Mouse (Mus musculus): ENCODE data around the gene Amotl1. TPM values are rescaled to one million over a fixed set of nuclear protein-coding genes. Genes with fewer than 3 reads are reported as not detected.
A peak's percentile ranks its signal among the peaks of the same experiment; 100 is the strongest.

The Amotl1 gene
- polyA plus RNA-seq, 1 experiment from 2014 or later: 19.1 TPM

DNA sequence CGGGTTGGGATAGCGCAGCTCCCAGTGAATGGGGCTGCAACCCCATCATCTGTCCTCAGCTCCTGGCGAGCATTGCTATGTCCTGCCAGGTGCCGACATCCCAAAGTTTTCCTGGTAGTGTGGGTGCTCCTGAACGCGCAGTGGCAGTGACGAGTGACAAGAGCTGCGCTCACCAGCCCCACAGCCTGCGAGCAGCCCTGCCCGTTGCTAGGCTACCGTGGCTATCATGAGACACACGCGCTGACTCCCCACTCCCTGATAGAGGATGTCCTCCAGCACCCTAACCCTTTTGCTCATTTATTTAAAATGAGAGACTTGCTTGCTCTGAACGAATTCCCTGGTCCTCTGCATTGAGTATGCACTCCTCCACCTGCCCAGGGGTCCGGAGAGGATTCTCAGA lies 10.7 kb downstream of the Amotl1 start:
- no peak overlapping the region for H3K4me2 ChIP-seq (ENCODE audit: low read depth)
- ATAC-seq (ENCODE audit: insufficient read depth, low FRiP score, low TSS enrichment) (peak; percentile 73), DNase-seq (ENCODE audit: low spot score) (peak; percentile 49)
- H3K9me3 ChIP-seq (ENCODE audit: control insufficient read depth, low read length): no peaks in the 10 kb centered on the region
- H3K9ac ChIP-seq (ENCODE audit: low read length): no peak overlapping the region
- no peak overlapping the region for H3K27ac ChIP-seq (ENCODE audit: low read depth, low read length)
- H3K36me3 ChIP-seq (ENCODE audit: control insufficient read depth, insufficient read depth, low read length): no peaks in the 10 kb centered on the region
- H3K27me3 ChIP-seq (ENCODE audit: control insufficient read depth, insufficient read depth, low read length): peaks cover 3% of the 10 kb centered on the region; the same call in 1 of the 2 replicates
- WGBS: 13% methylated on average over 15 of the region's 15 CpGs
- no peak overlapping the region for H3K4me3 ChIP-seq (ENCODE audit: low read depth, low read length)
- H3K4me1 ChIP-seq (ENCODE audit: control insufficient read depth, insufficient read depth, low read length): peaks cover 9% of the 10 kb centered on the region; the same call in 1 of the 2 replicates

DNA sequence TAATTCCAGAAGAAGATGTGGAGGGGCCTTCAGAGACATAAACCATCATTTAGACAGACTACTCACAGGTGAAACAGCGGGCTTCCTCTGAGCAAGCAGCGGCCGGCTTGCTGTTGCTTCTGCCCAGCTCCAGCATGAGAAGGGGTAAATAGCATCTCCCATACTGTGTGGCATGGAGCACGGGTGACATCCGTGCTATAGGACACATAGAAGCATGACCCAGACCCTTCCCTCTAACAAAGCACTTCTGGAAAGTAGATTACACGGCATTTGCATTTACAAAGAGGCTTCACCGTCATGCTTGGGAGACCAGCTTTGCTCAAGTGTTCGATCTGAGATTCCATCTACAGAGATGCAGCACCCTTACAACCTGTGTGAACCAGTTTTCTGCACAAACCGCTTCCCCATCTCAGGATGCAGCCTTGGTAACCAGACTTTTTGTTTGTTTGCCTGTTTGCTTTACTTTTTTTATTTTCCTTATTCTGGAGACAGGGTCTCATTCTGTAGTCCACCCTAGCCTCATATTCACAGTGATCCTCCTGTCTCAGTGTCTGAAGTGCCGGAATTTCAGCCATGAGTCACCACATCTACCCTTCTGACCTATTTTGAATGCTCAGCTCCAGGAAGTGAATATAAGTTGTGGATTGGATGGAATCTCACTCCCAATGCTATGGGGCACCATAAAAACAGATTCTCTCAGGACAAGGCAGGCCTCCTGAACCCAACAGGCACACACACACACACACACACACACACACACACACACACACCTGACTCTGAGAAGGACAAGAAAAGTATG lies 12.3 kb downstream of the Amotl1 start:
- DNase-seq (ENCODE audit: low spot score) (no peak), ATAC-seq (ENCODE audit: insufficient read depth, low FRiP score, low TSS enrichment) (no peak)
- H3K9me3 ChIP-seq (ENCODE audit: control insufficient read depth, low read length): no peaks in the 10 kb centered on the region
- no peak overlapping the region for H3K9ac ChIP-seq (ENCODE audit: low read length)
- WGBS: 50% methylated on average over 10 of the region's 10 CpGs
- H3K36me3 ChIP-seq (ENCODE audit: control insufficient read depth, insufficient read depth, low read length): no peaks in the 10 kb centered on the region
- no peak overlapping the region for H3K4me2 ChIP-seq (ENCODE audit: low read depth)
- H3K27me3 ChIP-seq (ENCODE audit: control insufficient read depth, insufficient read depth, low read length): peaks cover 3% of the 10 kb centered on the region; the same call in 1 of the 2 replicates
- no peak overlapping the region for H3K27ac ChIP-seq (ENCODE audit: low read depth, low read length)
- peaks cover 9% of the 10 kb centered on the region; the same call in 1 of the 2 replicates for H3K4me1 ChIP-seq (ENCODE audit: control insufficient read depth, insufficient read depth, low read length)
- no peak overlapping the region for H3K4me3 ChIP-seq (ENCODE audit: low read depth, low read length)

DNA sequence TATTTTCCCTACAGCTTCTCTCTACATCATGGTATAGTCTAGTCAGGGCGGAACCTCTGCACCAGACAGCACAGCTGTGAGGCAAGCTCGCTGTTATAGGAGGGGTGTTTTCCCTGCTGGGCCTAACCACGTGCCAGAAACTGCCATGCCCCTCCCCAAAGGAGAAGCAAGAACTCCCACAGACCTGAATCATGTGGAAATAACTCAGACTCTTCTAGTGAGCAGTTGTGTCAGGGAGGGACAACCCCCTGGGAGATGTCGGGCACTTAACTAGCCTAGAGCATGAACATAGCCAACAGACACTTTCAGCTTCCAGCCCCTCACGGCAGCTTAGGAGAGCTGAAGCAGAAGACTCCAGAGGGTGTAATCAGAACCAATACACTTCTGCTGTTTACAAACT lies 13.1 kb downstream of the Amotl1 start:
- Histone ChIP-seq H3K27ac (ENCODE audit: low read depth, low read length) (no peak overlapping the region), H3K27me3 (ENCODE audit: control insufficient read depth, insufficient read depth, low read length) (peaks cover 3% of the 10 kb centered on the region; the same call in 1 of the 2 replicates), H3K4me2 (ENCODE audit: low read depth) (no peak overlapping the region), H3K9ac (ENCODE audit: low read length) (no peak overlapping the region), H3K36me3 (ENCODE audit: control insufficient read depth, insufficient read depth, low read length) (no peaks in the 10 kb centered on the region), H3K9me3 (ENCODE audit: control insufficient read depth, low read length) (no peaks in the 10 kb centered on the region), H3K4me3 (ENCODE audit: low read depth, low read length) (no peak overlapping the region), H3K4me1 (ENCODE audit: control insufficient read depth, insufficient read depth, low read length) (peaks cover 9% of the 10 kb centered on the region; the same call in 1 of the 2 replicates)
- WGBS: 42% methylated on average over 5 of the region's 5 CpGs
- DNase-seq (ENCODE audit: low spot score): no peak
- ATAC-seq (ENCODE audit: insufficient read depth, low FRiP score, low TSS enrichment): no peak

DNA sequence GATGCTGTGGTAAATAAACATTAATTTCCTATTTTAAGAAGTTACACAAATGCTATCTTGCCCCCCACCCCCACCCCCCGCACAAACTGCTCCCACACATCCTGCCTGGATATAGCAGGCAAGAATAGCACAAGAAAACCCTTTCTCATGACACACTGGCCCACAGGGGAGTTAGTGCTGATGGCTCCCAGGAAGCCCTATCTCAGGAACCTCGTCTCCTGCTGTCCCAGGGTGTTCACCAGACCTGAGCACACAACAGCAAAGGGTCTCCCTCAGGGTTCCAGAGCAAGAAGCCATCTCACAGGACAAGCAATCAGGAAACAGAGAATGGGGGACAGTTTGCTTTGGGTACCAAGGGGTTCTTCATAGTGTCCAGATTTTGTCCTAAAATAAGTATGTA lies 17.3 kb downstream of the Amotl1 start:
- Histone ChIP-seq H3K27ac (ENCODE audit: low read depth, low read length) (no peak overlapping the region), H3K9me3 (ENCODE audit: control insufficient read depth, low read length) (no peaks in the 10 kb centered on the region), H3K4me3 (ENCODE audit: low read depth, low read length) (no peak overlapping the region), H3K9ac (ENCODE audit: low read length) (no peak overlapping the region), H3K4me2 (ENCODE audit: low read depth) (no peak overlapping the region), H3K4me1 (ENCODE audit: control insufficient read depth, insufficient read depth, low read length) (peaks cover 6% of the 10 kb centered on the region; the same call in 1 of the 2 replicates), H3K36me3 (ENCODE audit: control insufficient read depth, insufficient read depth, low read length) (no peaks in the 10 kb centered on the region), H3K27me3 (ENCODE audit: control insufficient read depth, insufficient read depth, low read length) (no peaks in the 10 kb centered on the region)
- WGBS: 78% methylated on average over 2 of the region's 2 CpGs
- DNase-seq (ENCODE audit: low spot score) (no peak), ATAC-seq (ENCODE audit: insufficient read depth, low FRiP score, low TSS enrichment) (no peak)

DNA sequence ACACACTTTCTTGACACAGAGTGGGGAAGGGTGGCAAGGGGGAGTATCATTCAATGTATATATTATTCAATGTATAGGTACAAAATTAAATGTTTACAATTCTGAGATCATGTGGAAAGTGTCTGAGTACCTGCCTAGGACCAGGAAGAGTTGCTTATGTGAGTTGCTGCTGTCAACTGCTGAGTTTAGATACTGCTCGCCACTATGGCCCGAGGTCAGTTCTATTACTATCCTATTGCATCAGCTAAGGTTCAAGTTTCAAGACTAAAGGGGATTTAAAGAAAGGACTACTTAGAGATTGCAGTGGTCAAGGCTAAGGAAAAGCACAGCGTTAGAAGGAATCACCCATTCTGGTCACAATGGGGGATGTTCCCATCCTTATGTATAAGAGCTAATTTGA lies 18.9 kb downstream of the Amotl1 start:
- no peaks in the 10 kb centered on the region for H3K4me1 ChIP-seq (ENCODE audit: control insufficient read depth, insufficient read depth, low read length)
- DNase-seq (ENCODE audit: low spot score) (no peak), ATAC-seq (ENCODE audit: insufficient read depth, low FRiP score, low TSS enrichment) (no peak)
- no peak overlapping the region for H3K4me2 ChIP-seq (ENCODE audit: low read depth)
- H3K27ac ChIP-seq (ENCODE audit: low read depth, low read length): no peak overlapping the region
- no peak overlapping the region for H3K4me3 ChIP-seq (ENCODE audit: low read depth, low read length)
- no peaks in the 10 kb centered on the region for H3K27me3 ChIP-seq (ENCODE audit: control insufficient read depth, insufficient read depth, low read length)
- H3K9ac ChIP-seq (ENCODE audit: low read length): no peak overlapping the region
- no peaks in the 10 kb centered on the region for H3K36me3 ChIP-seq (ENCODE audit: control insufficient read depth, insufficient read depth, low read length)
- H3K9me3 ChIP-seq (ENCODE audit: control insufficient read depth, low read length): no peaks in the 10 kb centered on the region
- 75% methylated on average over 3 of the region's 3 CpGs for WGBS

DNA sequence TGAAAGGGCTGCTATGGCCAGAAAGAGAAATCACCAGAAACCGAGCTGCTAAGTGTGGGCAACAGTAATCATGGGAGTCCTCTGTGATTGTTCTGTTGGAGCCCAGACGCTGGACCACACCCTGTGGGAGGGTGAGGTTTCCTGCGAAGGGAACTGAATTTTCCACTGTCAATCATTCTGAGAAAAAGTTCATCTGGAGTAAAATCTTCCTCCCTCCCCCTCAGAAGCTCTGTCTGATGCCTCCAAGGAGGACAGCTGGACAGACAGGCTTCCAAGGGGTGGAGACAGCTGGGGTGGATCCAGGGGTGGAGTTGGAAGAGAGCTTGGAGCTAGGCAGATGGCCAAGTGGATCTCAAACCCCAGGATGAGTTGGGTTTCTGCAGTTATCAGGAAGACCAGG lies 19.8 kb downstream of the Amotl1 start:
- Histone ChIP-seq H3K9ac (ENCODE audit: low read length) (no peak overlapping the region), H3K4me2 (ENCODE audit: low read depth) (no peak overlapping the region), H3K36me3 (ENCODE audit: control insufficient read depth, insufficient read depth, low read length) (no peaks in the 10 kb centered on the region), H3K4me3 (ENCODE audit: low read depth, low read length) (no peak overlapping the region), H3K27ac (ENCODE audit: low read depth, low read length) (no peak overlapping the region), H3K4me1 (ENCODE audit: control insufficient read depth, insufficient read depth, low read length) (no peaks in the 10 kb centered on the region), H3K9me3 (ENCODE audit: control insufficient read depth, low read length) (no peaks in the 10 kb centered on the region), H3K27me3 (ENCODE audit: control insufficient read depth, insufficient read depth, low read length) (no peaks in the 10 kb centered on the region)
- no peak for DNase-seq (ENCODE audit: low spot score)
- WGBS: 65% methylated on average over 3 of the region's 3 CpGs
- ATAC-seq (ENCODE audit: insufficient read depth, low FRiP score, low TSS enrichment): no peak

DNA sequence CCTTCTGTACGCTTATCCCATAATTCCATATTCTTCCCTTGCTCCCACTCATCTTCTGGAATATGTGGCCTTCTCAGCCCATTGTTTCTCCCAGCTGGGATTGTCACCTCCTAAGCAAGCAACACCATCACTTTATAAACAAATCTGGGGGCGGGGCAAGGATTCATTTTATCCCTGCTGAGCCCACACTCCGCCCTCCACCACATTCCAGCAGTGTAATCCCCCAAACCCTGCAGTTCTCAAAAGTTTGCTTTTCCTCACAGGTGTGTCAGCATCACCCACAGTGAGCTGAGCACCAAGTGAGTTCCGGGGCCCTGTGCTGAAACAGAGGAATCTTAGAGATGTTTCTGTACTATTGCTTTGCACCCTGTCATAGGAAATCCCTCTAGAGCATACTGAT lies 20.9 kb downstream of the Amotl1 start:
- Histone ChIP-seq H3K27ac (ENCODE audit: low read depth, low read length) (no peak overlapping the region), H3K36me3 (ENCODE audit: control insufficient read depth, insufficient read depth, low read length) (no peaks in the 10 kb centered on the region), H3K9ac (ENCODE audit: low read length) (no peak overlapping the region), H3K27me3 (ENCODE audit: control insufficient read depth, insufficient read depth, low read length) (no peaks in the 10 kb centered on the region), H3K4me2 (ENCODE audit: low read depth) (no peak overlapping the region), H3K9me3 (ENCODE audit: control insufficient read depth, low read length) (no peaks in the 10 kb centered on the region), H3K4me3 (ENCODE audit: low read depth, low read length) (no peak overlapping the region), H3K4me1 (ENCODE audit: control insufficient read depth, insufficient read depth, low read length) (no peaks in the 10 kb centered on the region)
- no peak for ATAC-seq (ENCODE audit: insufficient read depth, low FRiP score, low TSS enrichment)
- 60% methylated on average over 4 of the region's 4 CpGs for WGBS
- no peak for DNase-seq (ENCODE audit: low spot score)

DNA sequence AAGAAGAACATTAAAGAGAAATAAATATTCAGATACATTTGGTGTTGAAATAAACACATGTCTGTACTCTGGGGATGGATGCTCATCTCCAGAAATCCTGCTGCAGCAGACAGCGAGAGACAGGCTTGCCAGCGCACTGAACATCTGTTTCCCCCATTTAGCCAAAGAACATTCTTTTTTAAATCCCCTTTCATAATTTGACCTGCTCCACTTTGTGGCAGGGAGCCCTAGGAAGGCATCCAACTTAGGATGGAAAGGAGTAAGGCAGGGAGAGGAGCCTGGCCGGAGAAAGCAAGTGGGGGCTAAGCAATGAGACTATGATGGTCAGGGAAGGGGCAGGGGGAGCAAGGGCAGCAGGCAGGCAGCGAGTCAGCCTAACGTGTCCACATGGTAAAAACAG lies 21.6 kb downstream of the Amotl1 start:
- WGBS: 54% methylated on average over 5 of the region's 5 CpGs
- Histone ChIP-seq H3K4me2 (ENCODE audit: low read depth) (no peak overlapping the region), H3K4me1 (ENCODE audit: control insufficient read depth, insufficient read depth, low read length) (no peaks in the 10 kb centered on the region), H3K36me3 (ENCODE audit: control insufficient read depth, insufficient read depth, low read length) (no peaks in the 10 kb centered on the region), H3K9ac (ENCODE audit: low read length) (no peak overlapping the region), H3K9me3 (ENCODE audit: control insufficient read depth, low read length) (no peaks in the 10 kb centered on the region), H3K27ac (ENCODE audit: low read depth, low read length) (no peak overlapping the region), H3K27me3 (ENCODE audit: control insufficient read depth, insufficient read depth, low read length) (no peaks in the 10 kb centered on the region), H3K4me3 (ENCODE audit: low read depth, low read length) (no peak overlapping the region)
- DNase-seq (ENCODE audit: low spot score): no peak
- ATAC-seq (ENCODE audit: insufficient read depth, low FRiP score, low TSS enrichment): no peak

DNA sequence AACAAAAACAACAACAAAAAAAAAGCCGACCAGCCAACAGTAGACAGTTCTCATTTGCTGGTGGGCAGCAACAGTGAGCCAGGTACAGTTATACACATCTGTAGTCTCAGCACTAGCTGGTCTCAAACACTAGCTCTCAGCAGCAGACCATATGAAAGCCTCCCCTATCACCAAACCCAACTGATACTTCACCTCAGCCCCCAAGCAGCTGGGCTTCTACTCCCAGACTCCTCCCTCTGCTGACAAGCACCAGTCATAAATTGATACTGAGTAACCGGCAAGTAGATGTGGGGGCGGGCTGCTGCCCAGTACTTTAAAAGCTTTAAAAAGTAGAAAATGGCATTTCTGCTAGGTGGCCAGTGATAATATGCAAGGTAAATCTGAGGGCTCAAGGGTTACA lies 22.0 kb downstream of the Amotl1 start:
- Histone ChIP-seq H3K9me3 (ENCODE audit: control insufficient read depth, low read length) (no peaks in the 10 kb centered on the region), H3K36me3 (ENCODE audit: control insufficient read depth, insufficient read depth, low read length) (no peaks in the 10 kb centered on the region), H3K27ac (ENCODE audit: low read depth, low read length) (no peak overlapping the region), H3K27me3 (ENCODE audit: control insufficient read depth, insufficient read depth, low read length) (no peaks in the 10 kb centered on the region), H3K9ac (ENCODE audit: low read length) (no peak overlapping the region), H3K4me3 (ENCODE audit: low read depth, low read length) (no peak overlapping the region), H3K4me2 (ENCODE audit: low read depth) (no peak overlapping the region), H3K4me1 (ENCODE audit: control insufficient read depth, insufficient read depth, low read length) (no peaks in the 10 kb centered on the region)
- ATAC-seq (ENCODE audit: insufficient read depth, low FRiP score, low TSS enrichment) (no peak), DNase-seq (ENCODE audit: low spot score) (no peak)
- 51% methylated on average over 3 of the region's 3 CpGs for WGBS

Data from neural tube, embryonic 11.5 days (tissue).